Mouse (Mus musculus) C2C12 (cell line): Measurements from ENCODE around the gene Scyl3.

Experiments used
- CEBPB ChIP-seq: IDR thresholded peaks from one replicate; pipeline ENCODE4 v1.6.1; 2011; ENCODE audit warnings: low read depth, mild to moderate bottlenecking, control low read depth, moderate library complexity
- CTCF ChIP-seq: IDR thresholded peaks from one replicate; pipeline ENCODE4 v1.5.1; 2011; ENCODE audit not compliant: control insufficient read depth, insufficient read depth, insufficient read length
- MAX ChIP-seq: IDR thresholded peaks from one replicate; pipeline ENCODE4 v1.6.1; 2011; ENCODE audit warnings: mild to moderate bottlenecking, control low read depth

DNA sequence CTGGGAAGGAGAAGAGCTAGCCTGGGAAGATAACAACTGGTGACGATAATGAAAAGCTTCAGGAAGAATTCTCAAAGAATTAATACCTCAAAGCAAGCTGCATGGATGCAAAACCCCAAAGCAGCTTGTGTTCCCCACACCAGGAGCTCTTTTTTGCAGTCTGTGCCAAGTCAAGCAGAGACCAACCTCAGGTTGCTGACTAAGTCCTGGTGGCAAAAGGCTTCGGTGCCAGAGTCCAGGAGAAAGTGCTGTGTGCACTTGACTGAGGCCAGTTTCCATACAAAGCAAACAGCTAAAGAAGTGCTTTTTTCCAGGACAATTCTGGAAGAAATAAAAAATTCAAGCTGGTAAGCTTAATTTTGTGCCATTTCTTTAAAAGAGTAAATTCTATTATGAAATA is 24.5 kb downstream of the Scyl3 start:
- TF ChIP-seq CEBPB = no peak
- TF ChIP-seq MAX = no peak
- TF ChIP-seq CTCF = no peak
